Mouse (Mus musculus) granulocyte monocyte progenitor cell, adult 5-6 weeks (primary cell): ENCODE data around the gene Tnnc2. TPM values are rescaled to one million over a fixed set of nuclear protein-coding genes. Genes with fewer than 3 reads are reported as not detected.

Experiments used
- ATAC-seq: replicated peaks from 2 replicates; pipeline ENCODE4 v1.8.0; 2016; ENCODE audit warnings: mild to moderate bottlenecking, moderate TSS enrichment, inconsistent platforms; ENCODE audit not compliant: poor library complexity, severe bottlenecking
- total RNA-seq, 2 experiments: library from RNA; stranded (forward) in 1 of 2; stranded (reverse) in 1 of 2; fragments of 200-712, 200-1000 nt in 1 of 2; fragments of >200 nt in 1 of 2; fragmentation: Nextera tagmentation in 1 of 2; gene quantifications; 2 replicates each; pipeline ENCODE4 v1.2.3; 2014 to 2017

The Tnnc2 gene
- total RNA-seq, 2 experiments from 2014 or later = not detected

DNA sequence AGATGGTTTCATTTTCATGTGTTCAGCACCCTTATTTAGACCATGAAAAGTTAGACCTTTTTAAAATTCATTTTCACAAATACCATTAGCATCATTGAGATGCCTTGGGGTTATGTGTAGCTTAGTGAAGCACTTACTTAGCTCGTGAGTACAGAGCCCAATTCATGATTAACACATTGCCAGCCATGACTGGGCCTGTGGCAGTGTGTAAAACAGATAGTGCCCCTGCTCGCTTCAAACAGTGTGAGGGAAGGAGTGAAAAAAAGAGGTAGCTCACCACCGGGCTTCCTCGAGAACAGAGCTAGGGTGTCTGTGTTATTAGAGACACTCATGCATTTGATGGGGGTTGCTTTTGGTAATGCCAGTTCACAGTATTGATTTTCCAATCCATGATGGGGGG is 31.6 kb downstream of the Tnnc2 start:
- no peak for ATAC-seq

DNA sequence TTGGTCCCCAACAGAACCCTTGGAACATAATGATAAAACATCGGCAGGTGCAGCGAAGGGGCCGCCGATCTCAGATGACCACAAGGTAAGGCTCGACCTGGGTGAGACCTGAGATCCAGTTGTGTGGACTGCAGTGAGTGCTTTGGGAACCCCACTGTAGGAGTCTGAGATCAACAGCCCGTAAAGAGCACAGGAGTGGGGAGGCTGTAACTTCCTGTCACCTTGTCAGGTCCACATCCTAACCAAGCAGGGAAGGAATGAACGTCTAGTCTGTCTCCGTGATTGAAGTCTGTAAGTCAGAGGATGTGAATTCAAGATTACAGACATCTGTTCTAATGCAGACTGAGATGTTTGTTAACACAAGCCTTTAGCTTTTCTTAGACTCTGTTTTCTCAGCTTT is 33.1 kb downstream of the Tnnc2 start:
- no peak for ATAC-seq

DNA sequence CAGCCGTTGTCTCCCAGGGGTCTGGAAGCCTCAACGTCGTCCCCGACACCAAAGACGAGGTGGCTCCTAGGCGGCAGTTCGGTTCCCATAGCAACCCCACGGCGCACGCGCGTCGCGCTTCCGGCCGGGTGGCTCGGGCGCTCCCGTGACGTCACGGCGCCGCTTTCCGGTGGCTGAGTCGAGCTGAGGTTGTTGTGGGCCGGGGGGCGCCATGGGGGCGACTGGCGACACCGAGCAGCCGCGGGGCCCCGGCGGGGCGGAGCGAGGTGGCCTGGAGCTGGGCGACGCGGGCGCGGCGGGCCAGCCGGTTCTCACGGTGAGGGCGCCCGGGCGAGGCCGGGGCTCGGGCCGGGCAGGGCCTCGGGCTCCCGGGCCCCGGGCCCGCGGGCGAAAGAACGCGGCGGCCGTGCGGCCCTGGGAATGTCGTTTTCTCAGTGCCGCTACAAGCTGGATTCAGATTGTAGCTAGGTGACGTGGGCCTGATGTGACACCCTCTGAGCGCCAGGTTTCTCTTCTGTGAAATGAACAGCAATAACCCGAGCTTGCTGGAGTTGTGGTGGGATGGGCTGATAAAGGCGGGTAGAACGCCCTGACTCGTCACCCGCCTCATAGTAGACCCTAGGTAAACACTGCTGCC is 33.8 kb downstream of the Tnnc2 start, which contains the start of the genes Wfdc3 and Dnttip1:
Gene Wfdc3 (minus strand): TSS at position 89 of the 637 bp plus-strand sequence.
Gene Dnttip1 (plus strand): TSS at position 141 of the 637 bp plus-strand sequence.
- ATAC-seq = peak; percentile 91

DNA sequence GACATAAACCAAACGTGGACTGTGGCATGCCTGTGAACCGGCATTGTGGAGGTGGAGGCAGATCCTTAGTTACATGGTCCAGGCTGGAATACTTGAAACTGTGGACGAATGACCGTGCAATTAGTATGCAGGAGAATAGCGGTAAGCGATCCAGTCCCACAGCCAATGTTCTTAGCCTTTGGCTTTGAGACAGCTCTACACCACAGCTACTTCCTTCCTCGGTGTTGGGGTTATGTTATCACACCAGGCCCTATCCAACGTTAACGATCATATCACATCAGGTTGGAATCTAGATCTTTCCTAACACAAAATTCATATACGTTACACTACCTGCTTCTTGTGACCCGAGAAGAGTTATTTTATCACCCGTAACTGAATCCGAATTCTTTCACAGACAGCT is 34.8 kb downstream of the Tnnc2 start:
- peak; percentile 56 for ATAC-seq

DNA sequence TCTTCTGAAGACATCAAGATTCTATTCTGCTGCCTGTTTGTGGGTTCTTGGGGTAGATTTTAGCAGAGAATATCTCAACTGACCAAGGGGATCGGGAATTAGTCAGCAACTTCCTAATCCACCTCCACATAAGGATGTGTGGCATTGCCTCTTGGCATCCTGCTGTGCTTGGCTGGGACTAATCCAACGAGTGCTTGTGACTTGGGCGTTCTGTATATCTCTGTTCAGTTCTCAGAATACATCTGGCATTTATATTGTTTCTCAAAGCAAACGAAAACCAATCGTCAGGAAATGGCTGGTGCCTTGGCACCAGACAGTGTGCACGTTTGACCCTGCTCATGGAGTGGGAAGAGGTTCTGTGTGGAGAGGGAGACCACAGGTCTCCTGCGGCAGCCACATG is 39.9 kb downstream of the Tnnc2 start:
- no peak for ATAC-seq

DNA sequence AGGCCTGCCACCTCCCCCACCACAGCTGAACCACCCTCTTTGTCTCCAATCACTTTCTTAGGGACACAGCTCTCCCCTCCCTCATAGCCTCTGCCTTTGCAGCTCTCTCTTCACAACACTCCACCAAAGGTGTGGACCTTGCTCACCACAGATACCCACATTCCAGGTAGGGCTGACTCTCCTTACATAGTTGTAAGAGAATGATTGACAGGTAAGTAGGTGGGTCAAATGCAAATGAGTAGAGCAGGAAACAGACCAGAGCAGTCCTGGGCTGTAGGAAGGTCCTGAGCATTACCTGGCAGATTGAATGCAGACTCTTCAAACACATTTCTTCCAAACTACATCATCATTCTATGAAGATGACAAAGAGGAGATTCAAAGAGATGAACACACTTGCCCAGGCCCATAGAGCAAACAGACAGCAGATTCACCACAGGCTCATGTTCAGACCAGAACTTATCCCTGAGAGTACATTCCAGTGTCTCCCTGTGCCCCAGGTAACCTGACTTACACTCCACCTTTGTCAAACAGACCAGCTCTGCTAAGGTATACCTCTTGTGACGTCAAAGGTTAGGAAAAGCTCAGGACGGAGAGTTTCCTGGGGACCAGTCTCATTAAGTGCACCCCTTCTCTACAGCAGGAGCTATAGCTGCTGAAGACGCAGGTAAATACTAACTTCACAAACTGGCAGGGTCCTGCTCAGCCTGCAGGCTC is 42.2 kb downstream of the Tnnc2 start:
- no peak for ATAC-seq

DNA sequence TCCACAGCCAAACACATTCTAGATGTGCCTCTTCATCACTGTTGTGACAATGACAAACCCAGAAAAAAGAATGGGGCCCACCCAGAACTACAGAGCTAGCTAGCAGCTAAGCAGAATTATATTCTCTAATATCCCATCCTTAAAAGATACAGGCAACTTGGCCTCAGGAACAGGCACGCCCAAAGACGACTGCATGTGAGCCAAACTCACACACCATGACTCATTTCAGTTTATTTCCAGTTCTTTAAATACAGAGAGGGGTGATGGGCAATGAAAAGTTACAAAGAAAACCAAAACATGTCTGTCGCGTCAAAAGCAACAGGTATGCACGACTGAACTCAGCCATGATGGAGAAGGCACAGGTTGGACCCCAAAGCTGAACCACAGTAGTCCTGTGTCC is 44.3 kb downstream of the Tnnc2 start:
- ATAC-seq = no peak

DNA sequence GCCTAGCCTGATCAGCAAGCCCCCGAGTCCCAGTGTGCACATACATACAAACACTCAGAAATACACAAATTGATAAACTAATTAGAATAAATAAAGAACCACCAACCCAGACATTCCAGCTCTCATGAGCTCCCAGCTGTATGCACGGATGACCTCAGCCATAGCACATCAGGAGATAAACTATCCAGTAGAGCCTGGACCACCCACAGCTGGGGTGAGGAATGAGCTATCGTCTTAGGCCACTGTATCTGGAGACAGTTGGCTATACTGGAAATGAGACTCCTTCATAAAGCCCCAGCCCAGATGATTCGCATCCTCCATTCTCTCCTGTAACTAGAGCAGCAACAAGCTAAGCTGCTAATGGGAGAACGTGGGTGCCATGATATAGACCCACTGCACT is 44.9 kb downstream of the Tnnc2 start:
- no peak for ATAC-seq

DNA sequence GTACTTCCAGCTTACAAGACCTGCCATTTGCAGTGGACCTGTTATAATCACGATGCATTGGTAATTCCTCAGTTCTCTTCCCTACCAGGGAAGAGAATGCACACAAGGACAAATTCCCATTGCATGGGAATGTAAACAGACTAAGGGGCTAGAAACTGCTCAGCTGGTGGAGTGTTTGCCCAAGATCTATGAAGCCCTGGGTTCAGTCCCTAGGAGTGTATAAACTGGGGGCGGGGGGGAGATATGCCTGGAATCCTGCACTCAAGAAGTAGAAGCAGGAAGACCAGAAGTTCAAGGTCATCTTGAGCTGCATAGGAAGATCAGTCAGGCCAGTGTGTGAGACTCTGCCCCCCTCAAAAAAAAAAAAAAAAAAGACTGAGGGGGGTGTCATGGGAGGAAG is 46.5 kb downstream of the Tnnc2 start:
- no peak for ATAC-seq

DNA sequence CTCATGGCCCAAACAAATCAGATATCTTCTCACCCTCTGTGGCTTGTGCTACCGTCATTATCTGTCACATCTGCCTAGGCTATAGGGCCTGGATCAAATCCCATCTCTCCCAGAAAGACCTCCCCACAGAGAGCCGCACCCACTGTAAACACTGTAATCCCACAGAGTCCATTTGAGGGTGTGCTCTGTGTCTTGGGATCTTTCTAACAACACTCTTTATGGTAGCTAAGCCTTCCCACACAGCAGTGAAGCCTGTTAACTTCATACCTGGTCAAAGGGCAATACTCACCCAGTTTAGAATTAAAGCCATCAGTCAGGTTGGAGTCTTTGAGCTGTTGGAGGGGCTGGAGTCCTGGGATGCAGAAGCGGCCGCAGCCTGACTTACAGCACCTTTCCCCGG is 48.0 kb downstream of the Tnnc2 start:
- ATAC-seq = no peak

Other genes starting within 250 kb of the Tnnc2 start
- gene Wfdc2, start 217.6 kb downstream of the Tnnc2 start, total RNA-seq (2014; fragmentation: Nextera tagmentation) = not detected in 2 replicates
- not detected in 2 replicates for gene Wfdc2, start 217.6 kb downstream of the Tnnc2 start, total RNA-seq (2017)
- gene Spint3, start 206.5 kb downstream of the Tnnc2 start, total RNA-seq (2014; fragmentation: Nextera tagmentation) = not detected in 2 replicates
- gene Spint3, start 206.5 kb downstream of the Tnnc2 start, total RNA-seq (2017) = not detected in 2 replicates
- gene Wfdc6a, start 194.5 kb downstream of the Tnnc2 start, total RNA-seq (2014; fragmentation: Nextera tagmentation) = not detected in 2 replicates
- not detected in 2 replicates for gene Wfdc6a, start 194.5 kb downstream of the Tnnc2 start, total RNA-seq (2017)
- not detected in 2 replicates for gene Eppin, start 186.4 kb downstream of the Tnnc2 start, total RNA-seq (2014; fragmentation: Nextera tagmentation)
- gene Eppin, start 186.4 kb downstream of the Tnnc2 start, total RNA-seq (2017) = not detected in 2 replicates
- gene Wfdc6b, start 166.4 kb downstream of the Tnnc2 start, total RNA-seq (2014; fragmentation: Nextera tagmentation) = not detected in 2 replicates
- not detected in 2 replicates for gene Wfdc6b, start 166.4 kb downstream of the Tnnc2 start, total RNA-seq (2017)
- not detected in 2 replicates for gene Wfdc8, start 166.3 kb downstream of the Tnnc2 start, total RNA-seq (2014; fragmentation: Nextera tagmentation)
- gene Wfdc8, start 166.3 kb downstream of the Tnnc2 start, total RNA-seq (2017) = not detected in 2 replicates
- gene Wfdc16, start 141.2 kb downstream of the Tnnc2 start, total RNA-seq (2014; fragmentation: Nextera tagmentation) = not detected in 2 replicates
- gene Wfdc16, start 141.2 kb downstream of the Tnnc2 start, total RNA-seq (2017) = not detected in 2 replicates
- gene Wfdc10, start 123.9 kb downstream of the Tnnc2 start, total RNA-seq (2014; fragmentation: Nextera tagmentation) = not detected in 2 replicates
- gene Wfdc10, start 123.9 kb downstream of the Tnnc2 start, total RNA-seq (2017) = not detected in 2 replicates
- gene Wfdc9, start 123.4 kb downstream of the Tnnc2 start, total RNA-seq (2014; fragmentation: Nextera tagmentation) = not detected in 2 replicates
- not detected in 2 replicates for gene Wfdc9, start 123.4 kb downstream of the Tnnc2 start, total RNA-seq (2017)
- not detected in 2 replicates for gene Wfdc11, start 105.9 kb downstream of the Tnnc2 start, total RNA-seq (2014; fragmentation: Nextera tagmentation)
- not detected in 2 replicates for gene Wfdc11, start 105.9 kb downstream of the Tnnc2 start, total RNA-seq (2017)
- not detected in 2 replicates for gene Wfdc13, start 94.9 kb downstream of the Tnnc2 start, total RNA-seq (2014; fragmentation: Nextera tagmentation)
- not detected in 2 replicates for gene Wfdc13, start 94.9 kb downstream of the Tnnc2 start, total RNA-seq (2017)
- gene Spint4, start 81.5 kb downstream of the Tnnc2 start, total RNA-seq (2014; fragmentation: Nextera tagmentation) = not detected in 2 replicates
- gene Spint4, start 81.5 kb downstream of the Tnnc2 start, total RNA-seq (2017) = not detected in 2 replicates
- gene Spint5, start 64.7 kb downstream of the Tnnc2 start, total RNA-seq (2014; fragmentation: Nextera tagmentation) = not detected in 2 replicates
- not detected in 2 replicates for gene Spint5, start 64.7 kb downstream of the Tnnc2 start, total RNA-seq (2017)
- gene Wfdc3, start 34.0 kb downstream of the Tnnc2 start, total RNA-seq (2014; fragmentation: Nextera tagmentation) = not detected in 2 replicates
- gene Wfdc3, start 34.0 kb downstream of the Tnnc2 start, total RNA-seq (2017) = not detected in 2 replicates
- 31.1 and 36.9 TPM in 2 replicates for gene Dnttip1, start 34.0 kb downstream of the Tnnc2 start, total RNA-seq (2014; fragmentation: Nextera tagmentation)
- 21.5 and 27.3 TPM in 2 replicates for gene Dnttip1, start 34.0 kb downstream of the Tnnc2 start, total RNA-seq (2017)
- 24.5 and 75.2 TPM in 2 replicates for gene Ube2c, start 10.1 kb downstream of the Tnnc2 start, total RNA-seq (2014; fragmentation: Nextera tagmentation)
- 112 and 138 TPM in 2 replicates for gene Ube2c, start 10.1 kb downstream of the Tnnc2 start, total RNA-seq (2017)
- gene Snx21, start 5.9 kb upstream of the Tnnc2 start, total RNA-seq (2014; fragmentation: Nextera tagmentation) = not detected in 2 replicates
- 0.17 and 0.77 TPM in 2 replicates for gene Snx21, start 5.9 kb upstream of the Tnnc2 start, total RNA-seq (2017)
- gene Acot8, start 24.9 kb upstream of the Tnnc2 start, total RNA-seq (2014; fragmentation: Nextera tagmentation) = 24.7 and 25.5 TPM in 2 replicates
- gene Acot8, start 24.9 kb upstream of the Tnnc2 start, total RNA-seq (2017) = 22.3 and 32.6 TPM in 2 replicates
- 2.7 and 4.1 TPM in 2 replicates for gene Zswim3, start 25.1 kb upstream of the Tnnc2 start, total RNA-seq (2014; fragmentation: Nextera tagmentation)
- gene Zswim3, start 25.1 kb upstream of the Tnnc2 start, total RNA-seq (2017) = 1.8 and 2.0 TPM in 2 replicates
- 5.8 and 7.0 TPM in 2 replicates for gene Zswim1, start 42.7 kb upstream of the Tnnc2 start, total RNA-seq (2014; fragmentation: Nextera tagmentation)
- gene Zswim1, start 42.7 kb upstream of the Tnnc2 start, total RNA-seq (2017) = 2.8 and 3.5 TPM in 2 replicates
- not detected in 2 replicates for gene Spata25, start 48.6 kb upstream of the Tnnc2 start, total RNA-seq (2014; fragmentation: Nextera tagmentation)
- not detected in 2 replicates for gene Spata25, start 48.6 kb upstream of the Tnnc2 start, total RNA-seq (2017)
- gene Ctsa, start 52.9 kb upstream of the Tnnc2 start, total RNA-seq (2014; fragmentation: Nextera tagmentation) = 89.0 and 135 TPM in 2 replicates
- 79.5 and 109 TPM in 2 replicates for gene Ctsa, start 52.9 kb upstream of the Tnnc2 start, total RNA-seq (2017)
- 6.1 and 8.7 TPM in 2 replicates for gene Neurl2, start 53.5 kb upstream of the Tnnc2 start, total RNA-seq (2014; fragmentation: Nextera tagmentation)
- gene Neurl2, start 53.5 kb upstream of the Tnnc2 start, total RNA-seq (2017) = 3.4 and 4.0 TPM in 2 replicates
- not detected in 2 replicates for gene Pltp, start 77.7 kb upstream of the Tnnc2 start, total RNA-seq (2014; fragmentation: Nextera tagmentation)
- gene Pltp, start 77.7 kb upstream of the Tnnc2 start, total RNA-seq (2017) = not detected in 2 replicates
- gene Pcif1, start 99.3 kb upstream of the Tnnc2 start, total RNA-seq (2014; fragmentation: Nextera tagmentation) = 36.7 and 50.8 TPM in 2 replicates
- gene Pcif1, start 99.3 kb upstream of the Tnnc2 start, total RNA-seq (2017) = 21.3 and 27.4 TPM in 2 replicates
- 11.5 and 16.3 TPM in 2 replicates for gene Zfp335, start 131.8 kb upstream of the Tnnc2 start, total RNA-seq (2014; fragmentation: Nextera tagmentation)
- gene Zfp335, start 131.8 kb upstream of the Tnnc2 start, total RNA-seq (2017) = 5.6 and 7.5 TPM in 2 replicates
- gene Mmp9, start 160.8 kb upstream of the Tnnc2 start, total RNA-seq (2014; fragmentation: Nextera tagmentation) = 0.95 TPM in 1 of 2 replicates, not detected in the other
- gene Mmp9, start 160.8 kb upstream of the Tnnc2 start, total RNA-seq (2017) = 10.0 and 10.7 TPM in 2 replicates
- 0.21 TPM in 1 of 2 replicates, not detected in the other for gene Slc12a5, start 180.8 kb upstream of the Tnnc2 start, total RNA-seq (2014; fragmentation: Nextera tagmentation)
- gene Slc12a5, start 180.8 kb upstream of the Tnnc2 start, total RNA-seq (2017) = 0.43 TPM in 1 of 2 replicates, not detected in the other